Mouse (Mus musculus) liver, embryonic 14 days (tissue): ENCODE data around the gene Vmn2r67. TPM values are rescaled to one million over a fixed set of nuclear protein-coding genes. Genes with fewer than 3 reads are reported as not detected.

Experiments
- polyA plus RNA-seq: library from polyadenylated mRNA; depleted of rRNA; stranded (reverse); fragments of >200 nt; gene quantifications from 2 replicates; pipeline ENCODE4 v1.2.3, GENCODE M21; 2012; rRNA removed

Vmn2r67 gene
- not detected in 2 replicates for polyA plus RNA-seq

GRCm38 (mm10) chr7:85155898-85156297, at the start of gene Vmn2r67:
Gene Vmn2r67, minus strand, starts transcription at chr7:85155998.

Other genes starting within 250 kb of the Vmn2r67 start
- gene Vmn2r65, start 191.9 kb downstream of the Vmn2r67 start, polyA plus RNA-seq: not detected in 2 replicates
- not detected in 2 replicates for gene Vmn2r66, start 143.7 kb downstream of the Vmn2r67 start, polyA plus RNA-seq
- not detected in 2 replicates for gene Vmn2r68, start 81.8 kb upstream of the Vmn2r67 start, polyA plus RNA-seq